Mouse (Mus musculus) embryonic facial prominence, embryonic 15.5 days (tissue): ENCODE measurements around the gene Eml4. TPM values are rescaled to one million over a fixed set of nuclear protein-coding genes. Genes with fewer than 3 reads are reported as not detected.

Experiments
- ATAC-seq: fragments of 200-750 bp; cut with Nextera tagmentation; 2 replicates; pipeline ENCODE4 v1.8.0; 2017; ENCODE audit warnings: low read depth, moderate TSS enrichment; ENCODE audit not compliant: insufficient number of reproducible peaks, low FRiP score, low TSS enrichment
- H3K27ac ChIP-seq: fragments of 300-500 bp; sonication (generic); replicated peaks from 2 replicates; pipeline ENCODE4 v1.5.1; 2015; ENCODE audit warnings: mild to moderate bottlenecking, inconsistent platforms
- H3K27me3 ChIP-seq: fragments of 300-500 bp; sonication (generic); 2 replicates; pipeline ENCODE4 v1.6.1; 2015; ENCODE audit warnings: inconsistent platforms
- H3K36me3 ChIP-seq: fragments of 300-500 bp; sonication (generic); 2 replicates; pipeline ENCODE4 v1.6.1; 2015; ENCODE audit warnings: mild to moderate bottlenecking, inconsistent platforms
- H3K4me1 ChIP-seq: fragments of 300-500 bp; sonication (generic); 2 replicates; pipeline ENCODE4 v1.6.1; 2015; ENCODE audit warnings: inconsistent platforms
- H3K4me2 ChIP-seq: fragments of 300-500 bp; sonication (generic); replicated peaks from 2 replicates; pipeline ENCODE4 v1.6.1; 2015; ENCODE audit warnings: mild to moderate bottlenecking, inconsistent platforms
- H3K4me3 ChIP-seq: fragments of 300-500 bp; sonication (generic); replicated peaks from 2 replicates; pipeline ENCODE4 v1.5.1; 2015; ENCODE audit warnings: mild to moderate bottlenecking, inconsistent platforms
- H3K9ac ChIP-seq: fragments of 300-500 bp; sonication (generic); 2 replicates; pipeline ENCODE4 v1.6.1; 2015; ENCODE audit warnings: inconsistent platforms
- H3K9me3 ChIP-seq: fragments of 300-500 bp; sonication (generic); replicated peaks from 2 replicates; pipeline ENCODE4 v1.6.1; 2016; ENCODE audit warnings: inconsistent platforms
- WGBS: fragments of 180-500 bp; shearing (Covaris S2); methylation state at CpG from one replicate; pipeline ENCODE4 v1.1.7; 2015; 5-methylcytosine and 5-hydroxymethylcytosine counted together
- polyA plus RNA-seq: library from polyadenylated mRNA; unstranded; fragments of >200 nt; fragmentation: Nextera tagmentation; extraction: Ambion mirVana; gene quantifications from 2 replicates; pipeline ENCODE4 v1.2.1, GENCODE M21; 2015

Gene Eml4
- polyA plus RNA-seq, 1 experiment from 2014 or later: 33.2 TPM

DNA sequence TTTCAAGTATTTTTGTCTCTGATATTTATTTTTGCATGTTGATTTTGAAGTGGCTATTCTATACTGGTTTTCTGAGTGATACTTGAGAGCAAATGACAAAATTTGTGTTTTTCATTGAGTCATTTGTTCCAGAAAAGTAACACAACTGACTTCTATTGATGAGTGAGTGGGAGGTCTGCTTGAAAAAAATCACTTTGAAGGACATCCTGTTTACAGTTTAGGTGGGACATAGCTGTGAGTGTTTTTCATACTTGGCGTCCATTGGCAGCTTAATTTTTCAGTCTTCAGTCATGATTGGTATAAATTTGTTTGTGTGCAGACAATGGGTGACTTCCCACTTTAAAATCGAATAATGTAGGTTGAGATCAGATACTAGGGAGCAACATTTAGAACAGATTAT, 14.4 kb downstream of the Eml4 start:
- H3K36me3 ChIP-seq: no peaks in the 10 kb centered on the region
- no peak for ATAC-seq
- H3K27me3 ChIP-seq: no peaks in the 10 kb centered on the region
- H3K4me2 ChIP-seq: no peak overlapping the region
- H3K4me1 ChIP-seq: peaks cover 29% of the 10 kb centered on the region
- H3K4me3 ChIP-seq: no peak overlapping the region
- H3K9ac ChIP-seq: no peak overlapping the region
- WGBS: 60% methylated on average over 2 of the region's 2 CpGs
- H3K27ac ChIP-seq: no peak overlapping the region
- no peaks in the 10 kb centered on the region for H3K9me3 ChIP-seq

DNA sequence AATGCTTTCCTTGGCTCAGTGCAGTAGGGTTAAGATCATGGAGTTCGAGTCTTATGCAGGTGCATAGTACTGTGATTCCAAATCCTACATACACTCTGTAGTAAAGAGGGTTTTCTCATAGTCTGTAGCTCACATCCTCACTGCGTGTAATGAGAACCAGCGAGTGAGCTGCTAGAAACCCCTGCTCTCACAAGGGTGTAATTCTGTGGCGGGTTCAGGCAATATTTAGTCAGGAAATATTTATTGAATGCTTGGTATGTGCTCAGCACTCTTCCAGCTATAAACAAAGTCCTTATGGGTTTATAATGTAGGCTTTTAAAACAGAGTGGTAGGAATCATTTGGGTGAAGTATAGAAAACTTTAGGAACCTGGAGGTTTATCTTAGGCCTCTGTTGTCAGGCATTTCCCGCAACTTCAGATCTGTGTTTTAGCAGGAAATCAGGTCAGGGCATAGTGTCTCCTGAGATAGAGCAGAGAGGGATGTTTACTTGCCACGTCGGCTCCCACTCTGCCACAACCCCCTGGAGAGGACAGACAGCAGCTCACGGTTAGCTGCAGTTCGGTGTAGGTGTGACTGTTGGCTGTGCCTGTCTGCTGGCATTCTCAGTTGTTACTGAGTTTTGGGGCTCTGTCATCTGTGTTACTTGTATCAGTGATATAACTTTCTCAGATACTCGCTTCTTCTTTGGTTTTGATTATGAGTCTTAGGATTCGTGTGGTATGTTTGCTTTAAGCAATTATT, 15.1 kb downstream of the Eml4 start:
- Histone ChIP-seq H3K4me1 (peaks cover 29% of the 10 kb centered on the region), H3K27me3 (no peaks in the 10 kb centered on the region), H3K4me2 (no peak overlapping the region), H3K4me3 (no peak overlapping the region), H3K36me3 (no peaks in the 10 kb centered on the region), H3K9ac (no peak overlapping the region), H3K9me3 (no peaks in the 10 kb centered on the region), H3K27ac (peak overlapping the region; percentile 40; the same call in 1 of the 2 replicates)
- ATAC-seq: no peak
- WGBS: 23% methylated on average over 11 of the region's 11 CpGs

- ATAC-seq: no peak
- Histone ChIP-seq H3K27me3 (no peaks in the 10 kb centered on the region), H3K4me3 (no peak overlapping the region), H3K4me2 (no peak overlapping the region), H3K9me3 (no peaks in the 10 kb centered on the region), H3K4me1 (peaks cover 20% of the 10 kb centered on the region), H3K9ac (no peak overlapping the region), H3K27ac (no peak overlapping the region), H3K36me3 (no peaks in the 10 kb centered on the region)
- 77% methylated on average over 5 of the region's 5 CpGs for WGBS
These were observed 16.7 kb downstream of the Eml4 start for GRCm38 (mm10) chr17:83367387-83367786.

DNA sequence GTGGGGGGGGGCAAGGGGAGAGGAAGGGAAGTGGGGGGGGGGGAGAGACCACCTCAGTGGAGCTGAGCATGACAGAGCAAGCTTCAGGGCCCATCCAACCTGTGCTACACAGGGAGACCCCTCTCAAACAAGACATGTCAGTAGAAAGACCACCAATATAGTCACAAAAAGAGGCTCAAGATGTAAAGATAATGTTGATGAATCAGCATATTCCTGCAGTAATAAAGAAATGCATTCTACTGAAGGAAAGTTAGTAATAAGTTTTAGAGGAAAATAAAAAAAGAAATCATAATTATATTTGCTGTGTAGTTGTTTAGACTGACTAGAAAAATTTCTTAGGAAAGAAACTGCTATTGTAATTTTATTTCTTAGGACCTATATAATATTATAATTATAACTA, 23.4 kb downstream of the Eml4 start:
- peaks cover 11% of the 10 kb centered on the region; the same call in 1 of the 2 replicates for H3K4me1 ChIP-seq
- ATAC-seq: no peak
- H3K4me2 ChIP-seq: no peak overlapping the region
- no peaks in the 10 kb centered on the region for H3K27me3 ChIP-seq
- no peak overlapping the region for H3K9ac ChIP-seq
- no peak overlapping the region for H3K4me3 ChIP-seq
- no peaks in the 10 kb centered on the region for H3K36me3 ChIP-seq
- H3K27ac ChIP-seq: no peak overlapping the region
- H3K9me3 ChIP-seq: no peaks in the 10 kb centered on the region

DNA sequence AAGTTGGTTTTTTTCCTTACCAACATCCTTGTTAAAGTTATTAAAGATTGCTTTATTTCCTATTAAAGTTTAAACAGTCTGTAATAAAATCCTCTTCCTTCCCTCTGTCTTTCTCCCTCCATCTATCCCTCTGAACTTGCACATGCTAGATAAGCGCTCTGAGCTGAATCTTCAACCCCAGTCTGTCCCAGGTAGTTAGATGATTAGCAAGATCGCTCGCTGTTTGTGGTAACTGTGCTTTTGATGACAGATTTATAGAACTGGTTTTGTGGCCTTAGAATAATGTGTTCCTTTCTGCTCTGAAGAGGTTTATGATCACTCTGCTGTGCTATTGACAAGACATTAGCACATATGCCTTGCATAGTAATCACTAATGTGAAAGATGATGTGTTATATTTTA, 25.1 kb downstream of the Eml4 start:
- Histone ChIP-seq H3K4me3 (no peak overlapping the region), H3K9ac (no peak overlapping the region), H3K27me3 (no peaks in the 10 kb centered on the region), H3K4me2 (no peak overlapping the region), H3K4me1 (peaks cover 11% of the 10 kb centered on the region; the same call in 1 of the 2 replicates), H3K9me3 (no peaks in the 10 kb centered on the region), H3K36me3 (no peaks in the 10 kb centered on the region), H3K27ac (no peak overlapping the region)
- ATAC-seq: no peak
- 79% methylated on average over 3 of the region's 3 CpGs for WGBS

- ATAC-seq: no peak
- H3K4me3 ChIP-seq: no peak overlapping the region
- H3K9me3 ChIP-seq: no peaks in the 10 kb centered on the region
- H3K4me1 ChIP-seq: peaks cover 11% of the 10 kb centered on the region; the same call in 1 of the 2 replicates
- no peak overlapping the region for H3K4me2 ChIP-seq
- H3K27me3 ChIP-seq: no peaks in the 10 kb centered on the region
- H3K27ac ChIP-seq: no peak overlapping the region
- H3K9ac ChIP-seq: no peak overlapping the region
- WGBS: 68% methylated on average over 4 of the region's 4 CpGs
- H3K36me3 ChIP-seq: no peaks in the 10 kb centered on the region
These were observed 26.1 kb downstream of the Eml4 start for GRCm38 (mm10) chr17:83376801-83377200.

DNA sequence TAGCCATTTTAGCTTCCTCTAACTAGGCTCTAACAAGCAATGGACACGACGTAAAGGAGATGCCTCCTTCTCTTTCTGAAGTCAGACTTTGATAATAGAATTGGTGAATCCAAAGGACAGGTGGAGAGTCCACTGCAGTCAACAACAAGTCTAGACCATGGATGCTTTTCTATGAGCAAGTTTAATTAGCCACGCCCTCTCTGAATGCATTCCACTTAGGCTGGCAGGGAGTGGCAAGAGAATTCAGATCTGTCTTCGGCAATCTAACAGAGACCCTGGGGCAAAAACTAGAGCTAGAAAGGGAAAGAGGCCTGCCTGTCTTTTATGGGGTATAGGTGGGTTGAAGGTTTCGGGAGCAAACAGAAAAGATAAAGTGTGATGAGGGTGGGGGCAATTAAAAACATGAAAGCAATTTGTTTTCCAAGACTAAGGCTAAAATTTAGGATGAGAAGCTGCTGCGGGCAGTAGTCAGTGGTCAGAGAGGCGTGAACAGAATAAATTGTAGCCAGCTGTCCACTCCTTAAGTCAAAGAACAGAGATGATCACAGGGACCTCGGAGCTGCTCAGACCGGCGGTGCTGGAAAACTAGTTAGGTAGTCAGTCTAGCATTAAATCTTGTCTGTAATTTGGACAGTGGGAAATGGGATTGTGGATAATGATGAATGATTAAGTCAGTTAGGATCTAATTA, 27.2 kb downstream of the Eml4 start:
- Histone ChIP-seq H3K27ac (no peak overlapping the region), H3K4me3 (no peak overlapping the region), H3K36me3 (no peaks in the 10 kb centered on the region), H3K27me3 (no peaks in the 10 kb centered on the region), H3K9me3 (no peaks in the 10 kb centered on the region), H3K4me2 (no peak overlapping the region), H3K9ac (no peak overlapping the region), H3K4me1 (peaks cover 11% of the 10 kb centered on the region; the same call in 1 of the 2 replicates)
- 48% methylated on average over 10 of the region's 10 CpGs for WGBS
- ATAC-seq: no peak

- no peaks in the 10 kb centered on the region for H3K27me3 ChIP-seq
- no peak overlapping the region for H3K27ac ChIP-seq
- no peak overlapping the region for H3K9ac ChIP-seq
- H3K4me3 ChIP-seq: no peak overlapping the region
- 48% methylated on average over 4 of the region's 4 CpGs for WGBS
- no peak overlapping the region for H3K4me2 ChIP-seq
- H3K36me3 ChIP-seq: no peaks in the 10 kb centered on the region
- no peak for ATAC-seq
- no peaks in the 10 kb centered on the region for H3K9me3 ChIP-seq
- peaks cover 11% of the 10 kb centered on the region; the same call in 1 of the 2 replicates for H3K4me1 ChIP-seq
These were observed 27.7 kb downstream of the Eml4 start for GRCm38 (mm10) chr17:83378444-83378762.

DNA sequence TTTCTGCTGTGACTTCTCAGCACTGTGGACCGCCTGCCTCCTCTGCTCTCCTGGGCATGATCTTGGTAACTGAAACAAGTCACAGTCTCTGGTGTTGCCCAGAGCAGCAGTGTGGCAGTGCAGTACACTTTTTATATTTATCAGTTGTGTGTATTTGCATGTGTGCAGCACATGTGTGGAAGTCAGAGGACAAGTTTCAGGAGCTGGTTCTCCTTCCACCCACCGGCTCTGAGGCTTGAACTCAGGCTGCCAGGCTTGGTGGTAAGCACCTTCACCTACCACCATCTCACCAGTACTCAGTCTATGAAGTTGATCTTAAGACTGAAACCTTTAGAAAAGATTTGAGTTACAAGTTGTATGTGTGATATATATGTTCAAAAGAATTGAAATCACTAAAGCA, 28.6 kb downstream of the Eml4 start:
- H3K27ac ChIP-seq: no peak overlapping the region
- no peak overlapping the region for H3K4me3 ChIP-seq
- WGBS: 88% methylated on average over 2 of the region's 2 CpGs
- H3K4me1 ChIP-seq: peaks cover 11% of the 10 kb centered on the region; the same call in 1 of the 2 replicates
- H3K27me3 ChIP-seq: no peaks in the 10 kb centered on the region
- no peaks in the 10 kb centered on the region for H3K9me3 ChIP-seq
- no peaks in the 10 kb centered on the region for H3K36me3 ChIP-seq
- no peak for ATAC-seq
- H3K9ac ChIP-seq: no peak overlapping the region
- H3K4me2 ChIP-seq: no peak overlapping the region

- no peak for ATAC-seq
- Histone ChIP-seq H3K27me3 (no peaks in the 10 kb centered on the region), H3K4me1 (peaks cover 11% of the 10 kb centered on the region; the same call in 1 of the 2 replicates), H3K9ac (no peak overlapping the region), H3K36me3 (no peaks in the 10 kb centered on the region), H3K27ac (no peak overlapping the region), H3K4me3 (no peak overlapping the region), H3K9me3 (no peaks in the 10 kb centered on the region), H3K4me2 (no peak overlapping the region)
- WGBS: 84% methylated on average over 3 of the region's 3 CpGs
These were observed 29.1 kb downstream of the Eml4 start for GRCm38 (mm10) chr17:83379791-83380190.

GRCm38 (mm10) chr17:83382752-83383151, 32.0 kb downstream of the Eml4 start:
- peaks cover 9% of the 10 kb centered on the region; the same call in 1 of the 2 replicates for H3K4me1 ChIP-seq
- no peak overlapping the region for H3K4me3 ChIP-seq
- no peak overlapping the region for H3K27ac ChIP-seq
- no peaks in the 10 kb centered on the region for H3K27me3 ChIP-seq
- H3K9me3 ChIP-seq: no peaks in the 10 kb centered on the region
- H3K4me2 ChIP-seq: no peak overlapping the region
- ATAC-seq: no peak
- H3K36me3 ChIP-seq: no peaks in the 10 kb centered on the region
- 86% methylated on average over 5 of the region's 5 CpGs for WGBS
- no peak overlapping the region for H3K9ac ChIP-seq

DNA sequence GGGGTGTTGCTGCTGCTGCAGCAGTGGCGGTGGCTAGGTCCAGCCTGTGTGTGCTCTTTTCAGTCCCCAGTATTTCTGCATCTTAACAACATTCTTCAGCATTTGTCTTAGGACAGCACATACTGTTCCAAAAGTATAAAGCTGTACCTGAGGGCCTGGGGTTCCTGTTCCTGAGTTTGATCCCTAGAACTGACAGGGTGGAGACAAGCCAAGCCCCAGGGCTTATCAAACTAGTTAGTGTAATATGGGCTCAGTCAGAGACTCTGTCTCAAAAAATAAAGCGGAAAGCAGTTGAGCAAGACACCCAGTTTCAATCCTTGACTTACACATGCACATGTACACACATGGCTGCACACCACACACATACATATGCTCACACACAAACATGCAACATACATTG, 34.2 kb downstream of the Eml4 start:
- H3K4me1 ChIP-seq: no peaks in the 10 kb centered on the region
- WGBS: 78% methylated on average over 2 of the region's 2 CpGs
- ATAC-seq: no peak
- no peak overlapping the region for H3K4me2 ChIP-seq
- no peaks in the 10 kb centered on the region for H3K9me3 ChIP-seq
- no peaks in the 10 kb centered on the region for H3K36me3 ChIP-seq
- no peak overlapping the region for H3K4me3 ChIP-seq
- H3K27ac ChIP-seq: no peak overlapping the region
- H3K27me3 ChIP-seq: no peaks in the 10 kb centered on the region
- no peak overlapping the region for H3K9ac ChIP-seq
